ENCODE assay signal across 31 mouse cellular contexts in the genomic region with DNA sequence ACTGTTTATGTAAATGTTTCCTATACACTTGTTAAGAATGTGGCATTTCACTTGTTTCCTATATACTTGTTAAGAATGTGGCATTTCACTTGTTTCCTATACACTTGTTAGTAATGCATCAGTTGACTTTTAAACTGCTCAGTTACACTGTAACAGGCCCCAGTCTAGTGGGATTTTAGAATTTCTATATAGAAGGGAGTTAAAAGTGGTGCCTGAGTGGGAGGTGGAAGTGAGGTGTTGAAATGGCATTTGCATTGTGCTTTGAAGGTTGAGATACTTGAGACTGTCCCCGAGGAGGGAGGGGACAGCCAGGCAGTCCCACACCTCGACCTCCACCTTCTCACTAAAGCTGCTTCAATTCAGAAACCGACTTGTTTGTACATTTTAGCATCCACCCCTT. TPM values are rescaled to one million over a fixed set of nuclear protein-coding genes. Genes with fewer than 3 reads are reported as not detected.
DNase-seq lines count a peak whose midpoint lies in the region; ATAC-seq and TF ChIP-seq lines count a peak whose summit lies in the region.
"Had no signal": no experiment of that assay in that cellular context is flagged by ENCODE, and none has a peak within 500 bp of the region (broad histone marks: within the 10 kb centered on the region; RNA-seq: fewer than 3 reads in every experiment).

No protein-coding gene starts in this region.

- H3K27me3 ChIP-seq in spleen, adult 2 months (ENCODE audit: control insufficient read depth, insufficient read depth, low read length): no peaks in the 10 kb centered on the region
- H3K27me3 ChIP-seq in CH12.LX (replicated peaks): no peaks in the 10 kb centered on the region
- H3K27me3 ChIP-seq in splenic B cell, adult 2 months (ENCODE audit: control insufficient read depth, insufficient read depth, low read length, poor library complexity, severe bottlenecking): no peaks in the 10 kb centered on the region
- H3K27me3 ChIP-seq in forebrain, embryonic 12.5 days: no peaks in the 10 kb centered on the region
- no peaks in the 10 kb centered on the region for H3K27me3 ChIP-seq in intestine, postnatal 0 days (replicated peaks; ENCODE audit: control insufficient read depth, insufficient read depth, low read length)
- H3K27me3 ChIP-seq: heart, embryonic 15.5 days; hindbrain, embryonic 13.5 days; limb, embryonic 13.5 days; liver, embryonic 12.5 days; midbrain, embryonic 13.5 days; neural tube, embryonic 13.5 days had no signal

- H3K27ac ChIP-seq in spleen, adult 2 months (ENCODE audit: insufficient read depth, low read length): peak overlapping the region; percentile 34
- H3K27ac ChIP-seq in CH12.LX (ENCODE audit: insufficient read depth, low read depth): peak overlapping the region; percentile 100
- no peak overlapping the region for H3K27ac ChIP-seq in forebrain, embryonic 12.5 days
- no peak overlapping the region for H3K27ac ChIP-seq in intestine, postnatal 0 days (ENCODE audit: low read depth, low read length)
- H3K27ac ChIP-seq: heart, embryonic 10.5 days; heart, embryonic 15.5 days; hindbrain, embryonic 13.5 days; kidney, postnatal 0 days; limb, embryonic 13.5 days; liver, embryonic 12.5 days; midbrain, embryonic 13.5 days; neural tube, embryonic 13.5 days had no signal

- DNase-seq in spleen, adult 2 months (ENCODE audit: low read depth in 1 of 2, low spot score in 2 of 2): no peak
- DNase-seq in spleen, adult 18-20 months: no peak
- DNase-seq in CH12.LX (ENCODE audit: extremely low read depth): no peak
- DNase-seq in ZHBTc4 (ENCODE audit: low read depth, low spot score): peak; percentile 67
- peak; percentile 26 for DNase-seq in splenic B cell, adult 2 months (ENCODE audit: low read depth, low spot score)
- no peak for DNase-seq in heart, postnatal 4 days
- DNase-seq: adrenal gland, postnatal 25 days; B cell, adult 2 months; cerebellum, adult 18-20 months; cerebellum, postnatal 10 days; forebrain, postnatal 0 days; gastrocnemius, postnatal 14 days; heart, postnatal 36 days; kidney, adult 18-20 months; layer of hippocampus, adult 9-11 months; liver, postnatal 0 days; lung, postnatal 4 days; right cerebral cortex, postnatal 14 days; thymus, postnatal 14 days had no signal

- H3K4me3 ChIP-seq in spleen, adult 2 months (ENCODE audit: extremely low read depth, insufficient read depth, insufficient read length): no peak overlapping the region
- no peak overlapping the region for H3K4me3 ChIP-seq in CH12.LX (replicated peaks in 1 of 3; ENCODE audit: low read depth in 2 of 3, low read length in 2 of 3, poor library complexity in 1 of 3)
- no peak overlapping the region for H3K4me3 ChIP-seq in forebrain, embryonic 12.5 days (replicated peaks)
- H3K4me3 ChIP-seq in intestine, postnatal 0 days (ENCODE audit: low read depth, low read length): no peak overlapping the region
- H3K4me3 ChIP-seq: erythroblast, embryonic 14.5 days; heart, embryonic 10.5 days; heart, embryonic 15.5 days; hindbrain, embryonic 13.5 days; left cerebral cortex, adult 2 months; limb, embryonic 13.5 days; liver, embryonic 12.5 days; midbrain, embryonic 13.5 days; neural tube, embryonic 13.5 days had no signal

- 26% methylated on average over 3 of the region's 3 CpGs for WGBS in spleen, adult 2 months
- WGBS in forebrain, embryonic 12.5 days: 66% methylated on average over 3 of the region's 3 CpGs
- WGBS in intestine, postnatal 0 days: 23% methylated on average over 3 of the region's 3 CpGs

- no peaks in the 10 kb centered on the region for H3K36me3 ChIP-seq in spleen, adult 2 months (ENCODE audit: control insufficient read depth, insufficient read depth, low read length)
- H3K36me3 ChIP-seq in CH12.LX (replicated peaks in 1 of 2; ENCODE audit: control insufficient read depth in 1 of 2, insufficient read depth in 1 of 2, low read length in 1 of 2): no peaks in the 10 kb centered on the region
- H3K36me3 ChIP-seq in splenic B cell, adult 2 months (ENCODE audit: control insufficient read depth, insufficient read depth, low read length, poor library complexity, severe bottlenecking): no peaks in the 10 kb centered on the region
- no peaks in the 10 kb centered on the region for H3K36me3 ChIP-seq in forebrain, embryonic 12.5 days (replicated peaks)
- no peaks in the 10 kb centered on the region for H3K36me3 ChIP-seq in intestine, postnatal 0 days (ENCODE audit: control insufficient read depth, insufficient read depth)
- H3K36me3 ChIP-seq: heart, embryonic 10.5 days; heart, embryonic 15.5 days; hindbrain, embryonic 13.5 days; limb, embryonic 13.5 days; liver, embryonic 12.5 days; midbrain, embryonic 13.5 days; neural tube, embryonic 13.5 days had no signal

- no peaks in the 10 kb centered on the region for H3K9me3 ChIP-seq in CH12.LX (replicated peaks; ENCODE audit: low read length)
- H3K9me3 ChIP-seq in forebrain, embryonic 12.5 days: no peaks in the 10 kb centered on the region
- no peaks in the 10 kb centered on the region for H3K9me3 ChIP-seq in intestine, postnatal 0 days (ENCODE audit: control insufficient read depth)
- H3K9me3 ChIP-seq: heart, embryonic 10.5 days; heart, embryonic 15.5 days; hindbrain, embryonic 13.5 days; limb, embryonic 13.5 days; liver, embryonic 12.5 days; midbrain, embryonic 13.5 days; neural tube, embryonic 13.5 days had no signal

- H3K79me2 ChIP-seq in CH12.LX (replicated peaks; ENCODE audit: control insufficient read depth, extremely low read depth, insufficient read depth, poor library complexity, severe bottlenecking): no peaks in the 10 kb centered on the region

- no peak for TF ChIP-seq POLR2A in spleen, adult 2 months (IDR thresholded peaks at IDR 0.05; ENCODE audit: low read depth, low read length)
- TF ChIP-seq POLR2A in CH12.LX (IDR thresholded peaks at IDR 0.05; ENCODE audit: low read depth, low read length): no peak

- TF ChIP-seq RAD21 in CH12.LX (IDR thresholded peaks at IDR 0.05; ENCODE audit: low read depth, low read length): no peak

- TF ChIP-seq CTCF in spleen, adult 2 months (IDR thresholded peaks at IDR 0.05; ENCODE audit: extremely low read depth, insufficient read depth, insufficient read length, insufficient replicate concordance): no peak
- TF ChIP-seq CTCF in CH12.LX (conservative IDR thresholded peaks at IDR 0.05 in 1 of 2, IDR thresholded peaks at IDR 0.05 in 1 of 2; ENCODE audit: low read depth in 2 of 2, low read length in 2 of 2): no peak
- no peak for TF ChIP-seq CTCF in intestine, postnatal 0 days (IDR thresholded peaks at IDR 0.05; ENCODE audit: low read depth)

- in situ Hi-C loops in CH12.LX (cut with MboI; ENCODE audit: low pct_ligation_motif_present, low pct_unique_long_range_greater_than_20kb, low sequenced_read_pairs): loop anchor here (5.0 kb wide), 1 partner anchor 57 kb away; no protein-coding TSS in a partner anchor

- H3K4me2 ChIP-seq in CH12.LX (ENCODE audit: insufficient read depth, low read depth, poor library complexity, severe bottlenecking): peak overlapping the region; percentile 26; the same call in 1 of the 2 replicates
- H3K4me2 ChIP-seq in forebrain, embryonic 12.5 days: no peak overlapping the region
- H3K4me2 ChIP-seq in intestine, postnatal 0 days (replicated peaks; ENCODE audit: low read depth): no peak overlapping the region
- H3K4me2 ChIP-seq: heart, embryonic 15.5 days; hindbrain, embryonic 13.5 days; limb, embryonic 13.5 days; liver, embryonic 12.5 days; midbrain, embryonic 13.5 days; neural tube, embryonic 13.5 days had no signal

- H3K4me1 ChIP-seq in spleen, adult 2 months (ENCODE audit: control insufficient read depth, insufficient read depth, insufficient read length): peaks cover 25% of the 10 kb centered on the region; the same call in 1 of the 2 replicates
- peaks cover 59 to 97% of the 10 kb centered on the region in 2 experiments for H3K4me1 ChIP-seq in CH12.LX (ENCODE audit: control insufficient read depth in 1 of 2, insufficient read depth in 2 of 2)
- H3K4me1 ChIP-seq in forebrain, embryonic 12.5 days: peaks cover 6% of the 10 kb centered on the region; the same call in 1 of the 2 replicates
- no peaks in the 10 kb centered on the region for H3K4me1 ChIP-seq in intestine, postnatal 0 days (replicated peaks; ENCODE audit: control insufficient read depth, insufficient read depth, low read length)
- H3K4me1 ChIP-seq: heart, embryonic 15.5 days; hindbrain, embryonic 13.5 days; limb, embryonic 13.5 days; liver, embryonic 12.5 days; midbrain, embryonic 13.5 days had no signal

- peak overlapping the region; percentile 74 for H3K9ac ChIP-seq in CH12.LX (ENCODE audit: insufficient read depth, low read depth)
- no peak overlapping the region for H3K9ac ChIP-seq in forebrain, embryonic 12.5 days
- H3K9ac ChIP-seq in intestine, postnatal 0 days (ENCODE audit: low read depth, low read length): no peak overlapping the region
- H3K9ac ChIP-seq: forebrain, postnatal 0 days; heart, embryonic 15.5 days; hindbrain, embryonic 13.5 days; limb, embryonic 13.5 days; liver, embryonic 12.5 days; liver, postnatal 0 days; midbrain, embryonic 13.5 days; neural tube, embryonic 13.5 days had no signal

- no peak for ATAC-seq in forebrain, embryonic 12.5 days (ENCODE audit: low FRiP score)
- ATAC-seq in intestine, postnatal 0 days: no peak
- ATAC-seq: forebrain, postnatal 0 days; liver, embryonic 12.5 days; liver, postnatal 0 days; midbrain, embryonic 13.5 days had no signal

- dilution Hi-C loops in CH12.LX (cut with MboI; ENCODE audit: extremely low pct_ligation_motif_present, extremely low pct_unique_long_range_greater_than_20kb, low sequenced_read_pairs): no loop called here

- TF ChIP-seq EP300 in CH12.LX (IDR thresholded peaks at IDR 0.05; ENCODE audit: low read length): peak; percentile 31; the same call in 1 of the 2 replicates

TF ChIP-seq in CH12.LX, 34 proteins besides CTCF, POLR2A, EP300 and RAD21:
- TF ChIP-seq MAFK (IDR thresholded peaks at IDR 0.05; ENCODE audit: insufficient replicate concordance, low read length) (0 out of 2 replicates have a peak, but pooled peaks have one; percentile 5), USF2 (conservative IDR thresholded peaks at IDR 0.05; ENCODE audit: low read depth, low read length) (no peak), TCF12 (IDR thresholded peaks at IDR 0.05; ENCODE audit: low read depth, low read length) (peak; percentile 46; the same call in 1 of the 2 replicates), MEF2A (IDR thresholded peaks at IDR 0.05; ENCODE audit: borderline replicate concordance, low read depth, low read length) (peak; percentile 18; the same call in 1 of the 2 replicates), TBP (conservative IDR thresholded peaks at IDR 0.05; ENCODE audit: low read depth, low read length) (0 out of 2 replicates have a peak, but pooled peaks have one; percentile 33), ELF1 (IDR thresholded peaks at IDR 0.05; ENCODE audit: low read depth, low read length) (no peak)
TF ChIP-seq in CH12.LX: peak in this region for 4.

RNA-seq across cellular contexts. Expression of gene Elk3, which starts 49.7 kb away (rescaled TPM):
- polyA plus RNA-seq in spleen, adult 2 months (2012; rRNA removed): 37.4 and 48.6 TPM in 2 replicates
- 22.3 and 25.8 TPM in 2 replicates for total RNA-seq in CH12.LX (2012; rRNA removed)
- 20.1 and 25.3 TPM in 2 replicates for total RNA-seq in CH12.LX (2014; rRNA removed)
- 35.6 and 37.0 TPM in 2 replicates for polyA plus RNA-seq in CH12.LX (2012; ENCODE audit: insufficient read length, low read depth)
- 11.5 and 12.6 TPM in 2 replicates for polyA plus RNA-seq in forebrain, embryonic 12.5 days (2016; fragmentation: Nextera tagmentation; extraction: Ambion mirVana)
- polyA plus RNA-seq in intestine, postnatal 0 days (2015; fragmentation: Nextera tagmentation; extraction: Ambion mirVana): 14.2 and 16.4 TPM in 2 replicates
- total RNA-seq in heart, postnatal 4 days (2021): 100 to 1,000 TPM; 102 to 103 TPM

Comparison
In these comparisons a context has a peak if more than half of its experiments do, and no peak if none do; other contexts are left out.
1. DNase-seq: peak in ZHBTc4 (single experiment) and splenic B cell, adult 2 months (single experiment); none in spleen, adult 2 months (0 of 2), spleen, adult 18-20 months (0 of 2), CH12.LX (single experiment) and heart, postnatal 4 days (single experiment).
2. H3K27ac ChIP-seq: peak in spleen, adult 2 months (single experiment) and CH12.LX (single experiment); none in forebrain, embryonic 12.5 days (single experiment) and intestine, postnatal 0 days (single experiment).